Mouse (Mus musculus) heart, postnatal 36 days (tissue): Measurements from ENCODE around the gene Ldlr. TPM values are rescaled to one million over a fixed set of nuclear protein-coding genes. Genes with fewer than 3 reads are reported as not detected.

Experiments
- DNase-seq, 2 experiments: peaks; one replicate each; pipeline ENCODE4 v3.0.0; 2021 to 2022
- intact Hi-C: fragments of 180-260 bp; cut with DNase I; formaldehyde crosslinking; loops from one replicate; pipeline ENCODE4 v1.15.1; 2025
- total RNA-seq, 2 experiments: library from RNA; stranded (reverse); gene quantifications; 2 replicates each; pipeline ENCODE4 v1.2.3; 2021

The Ldlr gene
- total RNA-seq, 2 experiments from 2014 or later = 2.2 to 3.4 TPM

DNA sequence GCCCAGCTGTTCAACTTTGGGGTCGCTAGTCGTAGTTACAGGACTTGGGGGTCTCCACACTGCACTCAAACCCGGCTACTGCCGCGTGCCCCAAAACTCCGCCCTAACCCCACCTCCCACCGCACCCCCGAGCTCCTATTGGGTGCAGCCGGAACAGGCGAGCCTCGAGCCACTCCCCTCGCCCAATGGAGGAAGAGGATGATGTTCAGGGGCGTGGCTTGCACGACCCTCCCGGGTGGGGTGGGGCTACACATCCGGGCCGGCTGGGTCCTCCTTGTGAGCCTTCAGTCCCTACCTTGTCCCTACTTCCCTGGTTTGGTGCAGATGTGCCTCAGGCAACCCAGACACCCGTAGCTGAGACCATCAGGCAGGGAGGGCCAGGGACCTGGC lies 859 bp downstream of the Ldlr start:
- intact Hi-C loops = no loop called here
- DNase-seq = peak; percentile 84

DNA sequence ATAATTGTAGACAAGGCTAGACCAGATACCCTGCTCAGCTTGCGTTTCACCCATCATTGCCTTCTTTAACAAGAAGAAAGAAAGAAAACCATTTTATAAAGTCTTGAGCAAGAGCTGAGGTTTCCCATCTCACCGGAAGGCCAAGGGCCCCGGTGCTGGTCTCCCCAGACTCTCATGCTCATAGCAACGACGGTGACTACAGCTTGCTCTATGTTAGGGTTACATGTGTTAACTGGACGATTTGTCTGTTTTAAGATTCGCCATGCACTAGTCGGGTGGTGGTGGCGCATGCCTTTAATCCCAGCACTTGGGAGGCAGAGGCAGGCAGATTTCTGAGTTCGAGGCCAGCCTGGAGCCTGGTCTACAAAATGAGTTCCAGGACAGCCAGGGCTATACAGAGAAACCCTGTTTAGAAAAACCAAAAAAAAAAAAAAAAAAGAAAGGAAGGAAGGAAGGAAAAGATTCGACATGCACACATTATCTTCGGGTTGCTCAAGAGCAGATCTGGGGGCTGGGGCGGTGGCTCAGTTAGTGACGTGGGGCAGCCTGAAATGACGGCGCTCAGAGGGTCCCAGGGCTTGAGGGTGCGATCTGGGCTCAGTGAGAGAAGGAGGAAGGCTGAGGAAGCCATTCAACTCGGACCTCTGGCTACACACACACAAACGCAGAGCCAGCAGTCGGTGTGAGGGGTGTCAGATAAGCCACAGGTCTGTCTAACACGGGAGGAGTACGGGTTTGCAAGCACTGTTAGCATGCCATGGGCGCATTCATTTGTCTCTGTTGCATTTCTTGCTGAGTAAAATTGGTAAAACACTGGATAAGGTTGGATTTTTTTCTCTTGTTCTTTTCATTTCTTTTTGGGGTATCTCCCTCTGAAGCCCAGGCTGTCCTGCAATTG lies 2.2 kb downstream of the Ldlr start:
- intact Hi-C loops = loop anchor here (1.0 kb wide), 1 partner anchor 29 kb away; no protein-coding TSS in a partner anchor
- DNase-seq = no peak

DNA sequence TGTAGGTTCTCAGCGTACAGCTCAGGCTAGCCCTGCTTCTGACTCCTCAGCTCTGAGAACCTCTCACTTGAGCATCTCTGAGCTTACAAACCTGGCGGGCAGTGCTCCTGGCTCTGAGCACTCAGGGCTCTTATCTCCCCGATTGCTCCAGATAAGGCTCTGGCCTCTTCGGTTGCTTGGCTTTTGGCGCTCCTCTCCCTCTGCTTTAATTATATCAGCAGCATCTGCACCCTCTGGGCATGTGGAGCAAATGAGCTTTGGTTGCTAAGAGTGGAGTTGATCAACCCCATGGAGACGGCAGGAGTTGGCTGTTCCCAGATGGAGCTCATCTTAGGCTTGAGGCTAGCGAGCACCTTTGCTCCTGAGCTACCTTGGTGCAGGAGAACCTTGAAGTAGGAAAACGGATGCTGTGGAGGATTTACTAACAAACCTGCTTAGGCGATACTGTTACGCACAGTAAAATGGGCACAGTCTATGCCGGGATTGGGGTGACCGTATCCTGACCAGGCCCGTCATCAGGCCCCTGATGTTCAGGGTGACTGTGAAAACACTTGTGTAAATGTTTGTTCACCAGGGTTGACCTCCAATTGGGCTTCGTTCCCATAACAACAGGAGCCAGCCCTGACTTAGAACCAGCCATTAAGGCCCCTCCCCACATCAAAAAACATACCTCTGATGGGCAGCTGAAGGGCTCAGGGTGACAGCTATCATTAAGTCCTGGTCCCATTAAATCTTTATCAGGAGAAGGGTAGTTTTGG lies 3.1 kb downstream of the Ldlr start:
- intact Hi-C loops = no loop called here
- DNase-seq = no peak

DNA sequence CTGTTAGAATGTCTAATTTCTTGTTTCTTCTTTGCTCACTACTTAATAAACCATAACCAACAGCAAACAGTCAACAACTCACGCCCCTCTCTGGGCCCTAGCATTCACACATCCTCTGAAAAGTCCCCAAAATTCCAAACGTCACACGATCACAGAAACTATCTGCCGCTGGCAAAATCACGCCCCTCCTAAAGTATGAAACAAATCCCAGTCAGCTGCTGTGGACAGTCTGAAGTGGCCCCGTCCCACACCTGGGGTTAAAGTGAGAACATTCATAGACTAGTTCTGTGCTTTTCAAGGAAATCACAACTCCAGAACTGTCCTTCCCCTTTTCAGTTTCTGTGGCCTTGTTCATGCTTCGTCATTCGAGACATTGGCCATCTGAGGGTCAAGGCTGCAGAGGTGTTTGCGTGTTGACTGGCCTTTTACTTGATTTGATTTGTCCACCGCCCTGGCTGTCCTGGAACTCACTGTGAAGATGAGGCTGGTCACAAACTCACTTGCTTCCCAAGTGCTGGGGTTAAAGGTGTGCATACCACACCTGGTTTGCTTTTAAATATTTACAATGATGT lies 5.1 kb downstream of the Ldlr start:
- intact Hi-C loops = no loop called here
- DNase-seq = no peak

DNA sequence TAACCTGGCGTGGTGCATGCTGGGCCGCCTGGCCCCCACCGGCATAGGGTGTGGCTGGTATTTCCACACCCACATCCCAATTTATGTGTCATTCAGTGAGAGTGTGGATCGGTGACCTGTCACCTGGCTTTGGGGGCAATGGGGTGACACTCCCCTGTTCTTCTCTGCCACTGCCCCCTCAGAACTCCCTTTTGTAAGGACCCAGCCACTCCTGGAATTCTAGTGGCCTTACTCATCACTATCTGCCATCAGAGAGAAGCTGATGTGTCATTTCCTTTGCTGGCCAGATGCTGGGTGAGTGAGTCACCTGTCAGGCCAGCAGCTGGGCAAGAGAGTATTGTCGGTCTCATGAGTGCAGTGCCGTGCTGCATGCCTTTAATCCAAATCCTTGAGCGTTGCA lies 6.0 kb downstream of the Ldlr start:
- intact Hi-C loops = no loop called here
- DNase-seq = no peak

DNA sequence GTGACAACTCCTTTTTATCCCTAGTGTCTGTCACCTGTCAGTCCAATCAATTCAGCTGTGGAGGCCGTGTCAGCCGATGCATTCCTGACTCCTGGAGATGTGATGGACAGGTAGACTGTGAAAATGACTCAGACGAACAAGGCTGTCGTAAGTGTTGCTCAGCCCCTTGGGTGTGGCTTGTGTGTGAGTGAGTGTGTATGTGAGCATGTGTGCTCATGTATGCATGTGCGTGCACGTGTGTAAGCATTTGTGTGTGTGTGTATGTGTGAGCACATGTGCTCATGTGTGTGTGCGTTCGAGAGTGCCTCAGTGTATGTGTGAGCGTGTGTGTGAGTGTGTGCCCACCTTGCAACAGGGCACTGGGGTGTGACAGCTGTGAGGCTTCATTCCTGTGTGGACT lies 9.0 kb downstream of the Ldlr start:
- intact Hi-C loops = no loop called here

DNA sequence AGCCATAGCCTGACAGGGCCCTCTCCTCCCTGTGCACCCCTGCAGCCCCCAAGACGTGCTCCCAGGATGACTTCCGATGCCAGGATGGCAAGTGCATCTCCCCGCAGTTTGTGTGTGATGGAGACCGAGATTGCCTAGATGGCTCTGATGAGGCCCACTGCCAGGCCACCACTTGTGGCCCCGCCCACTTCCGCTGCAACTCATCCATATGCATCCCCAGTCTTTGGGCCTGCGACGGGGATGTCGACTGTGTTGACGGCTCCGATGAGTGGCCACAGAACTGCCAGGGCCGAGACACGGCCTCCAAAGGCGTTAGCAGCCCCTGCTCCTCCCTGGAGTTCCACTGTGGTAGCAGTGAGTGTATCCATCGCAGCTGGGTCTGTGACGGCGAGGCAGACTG lies 10.2 kb downstream of the Ldlr start:
- intact Hi-C loops = no loop called here
- no peak for DNase-seq

More for the DNA sequence above, 9.0 kb downstream of the Ldlr start:
- DNase-seq = no peak

DNA sequence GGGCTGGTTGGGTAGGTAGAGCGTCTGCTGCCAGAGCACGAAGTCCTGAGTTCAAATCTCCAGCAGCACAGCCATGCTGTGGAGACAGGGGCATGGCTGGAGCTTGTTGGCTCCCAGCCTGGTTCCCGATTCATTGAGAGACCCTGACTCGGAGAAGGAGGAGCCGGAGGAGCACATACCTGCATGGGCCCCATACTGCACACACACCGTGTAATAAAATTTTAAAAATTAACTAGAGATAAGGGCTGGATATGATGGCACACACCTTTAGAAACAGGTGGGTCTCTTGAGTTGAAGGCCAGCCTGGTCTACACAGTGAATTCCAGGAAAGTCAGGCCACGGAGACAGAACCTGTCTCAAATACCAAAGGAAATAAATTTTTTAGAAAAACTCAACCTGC lies 10.7 kb downstream of the Ldlr start:
- no peak for DNase-seq
- intact Hi-C loops = no loop called here

DNA sequence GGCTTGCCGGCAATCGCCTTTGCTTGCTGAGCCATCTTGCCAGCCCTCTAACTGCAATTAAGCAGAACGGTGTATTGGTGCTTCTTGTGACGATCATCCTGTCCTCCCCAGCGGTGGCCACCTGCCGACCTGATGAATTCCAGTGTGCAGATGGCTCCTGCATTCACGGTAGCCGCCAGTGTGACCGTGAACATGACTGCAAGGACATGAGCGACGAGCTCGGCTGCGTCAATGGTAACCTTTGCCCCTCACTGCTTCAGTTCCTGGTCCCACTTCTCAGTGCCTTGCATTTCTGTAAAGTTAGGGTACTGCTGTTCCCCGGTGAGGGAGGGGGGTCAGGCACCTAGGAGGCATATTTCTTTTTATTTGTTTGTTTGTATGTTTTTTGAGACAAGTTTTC lies 11.8 kb downstream of the Ldlr start:
- no peak for DNase-seq
- intact Hi-C loops = no loop called here

DNA sequence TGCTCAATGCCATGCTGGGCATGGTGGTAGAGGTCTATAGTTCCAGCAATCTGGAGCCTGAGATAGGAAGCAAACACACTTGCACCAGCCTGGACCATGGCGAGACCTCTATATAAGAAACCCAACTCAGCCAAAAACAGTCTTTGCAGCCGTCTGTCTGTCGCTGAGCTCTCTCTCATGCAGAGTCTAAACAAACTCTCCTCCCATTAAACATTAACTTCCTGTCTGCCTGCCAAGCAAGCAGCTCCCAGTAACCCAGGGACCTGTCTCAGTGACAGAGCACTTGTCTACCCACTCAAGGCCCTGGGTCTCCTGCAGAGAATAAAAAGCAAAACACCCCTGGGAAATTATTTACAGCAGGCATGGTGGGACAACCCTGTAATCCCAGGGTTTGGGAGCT lies 13.3 kb downstream of the Ldlr start:
- no peak for DNase-seq
- intact Hi-C loops = no loop called here

DNA sequence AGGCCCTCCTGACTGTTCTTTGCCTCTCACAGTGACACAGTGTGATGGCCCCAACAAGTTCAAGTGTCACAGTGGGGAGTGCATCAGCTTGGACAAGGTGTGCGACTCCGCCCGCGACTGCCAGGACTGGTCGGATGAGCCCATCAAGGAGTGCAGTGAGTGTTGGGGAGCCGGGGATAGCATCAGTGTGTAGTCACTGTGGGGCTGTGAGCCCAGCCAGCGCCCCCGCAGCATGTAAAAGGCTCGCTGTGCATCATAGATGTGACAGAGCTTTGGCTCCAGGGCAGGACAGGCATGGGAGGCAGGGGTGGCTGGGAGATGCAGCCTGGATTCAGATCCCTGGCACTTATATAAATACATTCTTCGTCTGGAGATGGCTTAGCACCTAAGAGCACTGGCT lies 13.9 kb downstream of the Ldlr start:
- intact Hi-C loops = no loop called here
- no peak for DNase-seq

DNA sequence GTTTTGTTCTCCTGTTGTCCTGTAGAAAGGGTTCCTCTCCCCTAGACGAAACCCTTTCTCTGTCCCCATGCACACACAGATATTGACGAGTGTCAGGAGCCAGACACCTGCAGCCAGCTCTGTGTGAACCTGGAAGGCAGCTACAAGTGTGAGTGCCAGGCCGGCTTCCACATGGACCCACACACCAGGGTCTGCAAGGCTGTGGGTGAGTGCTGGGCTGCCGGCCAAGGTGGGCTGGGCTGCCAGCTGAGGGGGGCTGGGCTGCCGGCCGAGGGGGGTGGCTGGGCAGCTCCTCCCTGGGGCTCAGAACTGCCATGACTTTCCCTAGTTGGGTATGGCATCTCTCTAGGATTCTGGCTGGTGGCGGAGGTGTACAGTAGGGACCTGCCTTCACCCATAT lies 15.5 kb downstream of the Ldlr start:
- intact Hi-C loops = no loop called here
- no peak for DNase-seq

DNA sequence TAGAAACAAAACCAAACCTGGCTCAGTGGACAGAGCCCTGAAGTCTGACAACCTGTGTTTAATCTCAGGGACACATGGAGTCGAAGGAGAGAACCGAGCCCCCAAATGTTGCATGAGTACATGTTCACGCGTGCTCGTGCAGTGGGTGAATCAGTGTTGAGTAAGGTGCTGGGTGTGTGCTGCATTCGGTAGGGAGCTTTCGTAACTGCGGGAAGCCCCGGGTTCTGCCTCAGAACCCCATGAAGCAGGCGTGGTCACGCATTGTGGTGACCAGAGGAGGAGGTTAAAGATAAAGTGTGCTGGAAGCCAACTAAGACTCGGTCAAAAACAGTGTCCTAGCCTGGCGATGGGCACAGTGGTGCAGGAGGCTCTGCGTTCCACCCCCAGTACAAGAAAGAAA lies 17.1 kb downstream of the Ldlr start:
- intact Hi-C loops = no loop called here

DNA sequence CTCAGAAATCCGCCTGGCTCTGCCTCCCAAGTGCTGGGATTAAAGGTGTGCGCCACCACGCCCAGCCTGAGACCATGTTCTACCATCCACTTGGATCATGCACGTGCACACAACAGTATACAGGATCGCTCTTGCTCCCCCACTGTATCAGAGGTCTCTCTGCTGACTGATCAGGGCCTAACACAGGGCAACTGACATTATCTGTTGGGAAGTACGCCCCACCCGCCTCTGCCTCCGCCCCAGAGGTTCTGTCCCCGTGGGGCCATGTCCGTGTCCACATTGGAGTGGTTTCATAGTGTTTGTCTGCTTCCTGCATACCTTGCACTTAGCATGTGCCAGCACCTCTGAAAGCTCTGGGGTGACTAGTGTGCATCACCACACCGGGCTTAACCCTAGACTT lies 18.2 kb downstream of the Ldlr start:
- intact Hi-C loops = no loop called here
- no peak for DNase-seq

More for the DNA sequence above, 17.1 kb downstream of the Ldlr start:
- DNase-seq = no peak

DNA sequence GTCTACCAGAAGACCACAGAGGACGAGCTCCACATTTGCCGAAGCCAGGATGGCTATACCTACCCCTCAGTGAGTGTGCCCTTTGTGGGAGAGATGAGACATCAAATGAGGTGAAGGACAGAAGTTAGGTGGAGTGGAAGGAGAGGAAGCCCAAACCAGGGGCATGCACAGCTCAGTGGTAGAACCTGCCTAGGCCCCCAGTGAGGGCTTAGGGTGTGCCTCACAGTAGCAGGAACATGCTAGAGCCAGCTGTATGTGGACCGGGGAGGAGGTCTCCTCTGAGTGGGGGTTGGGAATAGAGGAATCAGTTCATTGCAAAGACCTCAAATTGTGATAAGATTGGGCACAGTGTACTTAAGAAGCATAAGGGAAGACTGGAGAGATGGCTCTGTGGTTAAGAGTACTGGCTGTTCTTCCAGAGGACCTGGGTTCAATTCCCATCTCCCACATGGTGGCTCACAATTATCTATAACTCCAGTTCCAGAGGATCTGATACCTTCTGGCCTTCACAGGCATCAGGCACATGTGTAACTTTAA lies 24.0 kb downstream of the Ldlr start:
- no peak for DNase-seq
- intact Hi-C loops = loop anchor here (5.0 kb wide), 1 partner anchor 45 kb away; no protein-coding TSS in a partner anchor

DNA sequence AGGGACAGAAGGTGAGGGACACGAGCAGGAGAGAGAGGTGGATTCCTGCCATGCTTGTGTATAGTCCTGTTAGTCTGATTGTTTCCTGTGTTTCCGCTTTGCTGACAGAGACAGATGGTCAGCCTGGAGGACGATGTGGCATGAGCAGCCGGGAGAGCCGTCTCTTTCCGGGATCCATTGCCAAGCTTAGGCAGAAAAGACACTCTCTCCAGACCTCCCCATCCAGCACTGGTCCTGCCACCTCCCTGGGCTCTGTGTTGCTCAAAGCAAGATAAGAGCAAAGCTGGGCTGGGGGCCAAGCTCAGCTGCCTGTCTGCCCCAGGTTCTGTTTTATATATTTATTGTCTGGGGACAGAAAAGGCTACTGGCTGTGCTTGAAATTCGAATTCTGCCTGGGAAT lies 24.8 kb downstream of the Ldlr start:
- DNase-seq = peak; percentile 61 to 67
- intact Hi-C loops = loop anchor here (5.0 kb wide), 1 partner anchor 46 kb away; no protein-coding TSS in a partner anchor

DNA sequence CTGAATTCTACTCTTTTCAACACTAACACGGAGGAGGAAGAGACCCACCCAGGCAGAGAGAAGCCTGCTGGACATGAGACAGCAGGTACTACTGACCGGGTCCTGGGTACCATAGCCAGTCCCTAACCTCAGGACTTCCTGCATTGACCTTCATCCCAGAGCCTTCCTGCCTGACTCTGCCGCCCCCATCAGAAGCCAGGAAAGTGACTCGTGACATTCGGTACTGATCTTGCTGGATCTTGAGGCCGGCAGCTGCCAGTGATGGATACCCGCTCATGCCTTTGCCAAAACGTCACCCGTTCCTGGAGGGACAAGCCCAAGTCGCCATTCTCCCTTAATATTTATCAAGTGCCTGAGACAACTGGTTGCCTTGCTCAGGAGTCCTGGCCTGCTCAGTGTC lies 25.2 kb downstream of the Ldlr start:
- intact Hi-C loops = loop anchor here (5.0 kb wide), 1 partner anchor 46 kb away; no protein-coding TSS in a partner anchor
- DNase-seq = no peak

DNA sequence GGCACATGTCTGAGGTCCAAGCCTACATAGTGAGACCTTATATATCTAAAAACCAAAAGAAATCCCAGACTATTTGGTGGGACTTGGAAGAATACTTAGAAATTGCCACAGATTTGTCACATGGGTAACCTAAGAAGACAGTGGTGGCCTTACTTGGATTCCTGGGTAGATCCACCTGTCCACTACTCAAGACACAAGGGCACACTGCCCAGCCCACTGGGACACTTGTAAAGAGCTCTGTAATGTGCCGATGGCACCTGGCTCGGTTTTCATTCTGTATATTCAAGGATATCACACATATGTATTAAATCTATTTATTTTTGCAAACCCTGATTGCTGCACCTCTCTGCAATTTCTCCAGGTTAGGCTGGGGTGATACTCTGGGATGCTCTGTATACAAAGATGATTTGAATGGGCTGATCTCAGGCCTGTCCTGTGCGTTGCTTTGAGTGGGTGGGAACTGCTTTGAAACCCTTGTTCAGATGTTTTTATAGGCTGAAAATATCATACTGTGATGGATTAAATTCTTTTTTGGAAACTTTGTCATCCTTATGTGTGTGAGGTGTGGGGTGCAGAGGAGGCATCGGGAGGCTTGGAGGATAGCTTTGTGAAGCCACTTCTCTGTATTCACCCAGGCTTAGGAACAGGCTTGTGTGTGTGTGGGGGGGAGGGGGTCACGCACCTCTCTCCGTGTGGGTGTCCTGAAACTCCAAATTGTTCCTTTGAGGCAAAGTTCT lies 26.3 kb downstream of the Ldlr start:
- intact Hi-C loops = loop anchor here (5.0 kb wide), 2 partner anchors 47 to 147 kb away; no protein-coding TSS in a partner anchor
- no peak for DNase-seq

DNA sequence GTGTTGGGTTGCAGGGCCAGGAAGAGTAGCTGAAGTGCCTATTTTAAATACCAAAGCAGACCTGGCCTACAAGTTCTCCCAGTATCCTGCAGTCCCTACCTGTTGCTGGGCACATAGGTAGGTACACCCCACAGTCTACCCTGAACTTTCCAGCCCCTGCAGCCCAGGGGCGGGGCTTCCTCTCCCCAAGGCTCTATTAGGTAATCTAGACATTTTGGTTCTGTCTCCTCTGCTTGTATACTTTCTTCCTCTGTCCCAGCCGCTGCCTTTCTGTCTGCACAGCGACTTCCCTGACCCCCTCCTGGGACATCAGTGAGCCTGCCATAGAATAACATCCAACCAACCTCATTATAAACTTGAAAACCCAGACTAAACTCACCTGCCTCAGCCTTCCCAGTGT lies 27.1 kb downstream of the Ldlr start:
- DNase-seq = no peak
- intact Hi-C loops = loop anchor here (5.0 kb wide), 1 partner anchor 148 kb away; no protein-coding TSS in a partner anchor

DNA sequence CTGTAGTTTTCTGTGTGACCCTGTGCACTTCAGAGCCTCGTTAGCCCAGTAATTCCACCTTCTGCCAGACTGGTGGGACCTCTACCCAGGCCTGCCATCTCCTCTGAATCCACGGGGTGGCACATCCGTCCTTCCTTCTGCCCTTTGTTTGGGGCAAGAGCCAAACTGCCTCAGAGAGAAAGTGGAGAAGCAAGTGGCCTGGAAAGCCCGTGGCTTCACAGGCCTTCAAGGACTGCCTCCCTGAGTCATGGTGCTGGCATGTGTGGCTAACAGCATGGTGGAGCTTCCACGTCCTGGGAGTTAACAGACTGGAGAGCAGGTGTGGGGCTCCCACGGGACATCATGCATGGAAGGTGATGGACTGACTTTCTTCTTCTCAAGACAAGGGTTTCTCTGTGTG lies 28.1 kb downstream of the Ldlr start:
- intact Hi-C loops = loop anchor here (1.0 to 5.0 kb wide), 2 partner anchors 53 to 149 kb away; no protein-coding TSS in a partner anchor
- DNase-seq = no peak
